Mouse (Mus musculus): Measurements from ENCODE around the gene Etfdh. TPM values are rescaled to one million over a fixed set of nuclear protein-coding genes. Genes with fewer than 3 reads are reported as not detected.

Etfdh gene
- total RNA-seq (2023) = 10 to 100 TPM; 19.1 to 21.4 TPM

GRCm38 (mm10) chr3:79629416-79629730 lies at the start of gene Etfdh:
Etfdh (minus strand) TSS chr3:79629500.

GRCm38 (mm10) chr3:79628561-79629415 lies 512 bp downstream of the Etfdh start, which contains the start of gene 4930579G24Rik:
4930579G24Rik (plus strand) TSS chr3:79629079.

GRCm38 (mm10) chr3:79590863-79591792 lies 38.2 kb downstream of the Etfdh start, which contains the start of gene Ppid:
Ppid (plus strand) TSS chr3:79591342.

GRCm38 (mm10) chr3:79567703-79568362 lies 61.5 kb downstream of the Etfdh start, which contains the start of gene Fnip2:
Fnip2 (minus strand) TSS chr3:79567796.

Other genes with a start within 250 kb of the Etfdh start
- gene Fnip2, start 61.7 kb downstream of the Etfdh start, total RNA-seq (2023) = 10 to 100 TPM; 34.0 to 34.1 TPM
- 10 to 100 TPM; 30.6 to 37.1 TPM for gene Ppid, start 38.2 kb downstream of the Etfdh start, total RNA-seq (2023)
- gene 4930579G24Rik, start 421 bp downstream of the Etfdh start, total RNA-seq (2023) = 1 to 10 TPM; 7.2 to 8.3 TPM
- gene Rxfp1, start 108.4 kb upstream of the Etfdh start, total RNA-seq (2023) = not detected
- 1 to 10 TPM; 1.7 to 3.1 TPM for gene Tmem144, start 223.3 kb upstream of the Etfdh start, total RNA-seq (2023)

Measured in neutrophil, adult 59 days (primary cell).